Mouse (Mus musculus): Measurements from ENCODE around the gene Ache. TPM values are rescaled to one million over a fixed set of nuclear protein-coding genes. Genes with fewer than 3 reads are reported as not detected.
"Not testable (repeated sequence)": the region's sequence is repeated elsewhere in the genome, so short reads cannot be mapped to it uniquely, and the experiment has no call there.

The Ache gene
- 6.7 and 10.9 TPM in 2 replicates for total RNA-seq (2021)
- long read RNA-seq, transcript Ache-201 (5 exons, 2,186 nt) = major isoform, 8 of 14 reads
- long read RNA-seq, partial matches to known transcripts = 1 of 14 reads
- long read RNA-seq, other reads (novel, unspliced or antisense) = 2 of 14 reads

DNA sequence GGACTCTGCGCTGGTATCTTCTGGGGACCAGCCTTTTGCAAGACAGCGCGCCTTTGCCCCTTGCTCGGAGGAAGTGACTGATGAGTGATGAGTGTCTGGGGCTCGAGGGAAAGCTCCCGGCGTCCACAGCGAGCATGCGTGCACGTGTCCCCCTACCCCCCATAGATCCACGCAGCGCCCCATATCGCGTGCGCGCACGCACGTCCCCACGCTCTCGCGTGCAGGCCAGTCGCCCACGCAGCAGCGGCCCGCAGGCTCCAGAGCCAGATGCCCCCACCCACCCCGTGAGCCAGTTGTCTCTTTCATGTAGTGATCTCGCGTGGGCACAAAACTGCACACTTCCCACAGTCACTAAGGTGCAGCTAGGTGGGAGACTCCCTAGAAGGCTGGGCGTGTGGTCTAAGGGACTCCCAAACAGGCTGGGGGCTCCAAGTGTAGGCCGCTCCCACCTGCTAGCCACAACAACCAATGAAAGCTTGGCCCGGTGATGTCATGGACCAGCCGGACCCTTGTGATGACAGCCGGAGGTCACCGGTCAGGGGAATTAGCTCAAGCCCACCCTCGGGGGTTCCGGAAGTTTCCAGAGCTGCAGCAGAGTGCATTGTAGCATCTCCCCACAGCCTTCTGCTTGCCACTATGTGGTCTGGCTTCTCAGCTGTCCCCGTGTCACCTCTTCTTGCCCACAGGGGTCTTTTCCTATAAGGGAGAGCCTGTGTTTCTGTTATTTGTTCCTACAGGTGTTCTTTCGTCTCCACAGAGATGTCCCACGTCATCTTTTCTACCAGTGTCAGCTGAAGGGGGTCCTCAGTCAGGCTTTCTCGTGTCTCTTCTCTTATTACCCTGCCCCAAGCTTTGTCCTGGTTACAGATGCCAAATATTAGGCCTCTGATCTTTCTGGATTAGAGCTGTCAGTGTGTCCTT lies at the start of gene Ache:
Ache (plus strand) TSS at position 488 of the 921 bp plus-strand sequence.
- DNase-seq = no peak

DNA sequence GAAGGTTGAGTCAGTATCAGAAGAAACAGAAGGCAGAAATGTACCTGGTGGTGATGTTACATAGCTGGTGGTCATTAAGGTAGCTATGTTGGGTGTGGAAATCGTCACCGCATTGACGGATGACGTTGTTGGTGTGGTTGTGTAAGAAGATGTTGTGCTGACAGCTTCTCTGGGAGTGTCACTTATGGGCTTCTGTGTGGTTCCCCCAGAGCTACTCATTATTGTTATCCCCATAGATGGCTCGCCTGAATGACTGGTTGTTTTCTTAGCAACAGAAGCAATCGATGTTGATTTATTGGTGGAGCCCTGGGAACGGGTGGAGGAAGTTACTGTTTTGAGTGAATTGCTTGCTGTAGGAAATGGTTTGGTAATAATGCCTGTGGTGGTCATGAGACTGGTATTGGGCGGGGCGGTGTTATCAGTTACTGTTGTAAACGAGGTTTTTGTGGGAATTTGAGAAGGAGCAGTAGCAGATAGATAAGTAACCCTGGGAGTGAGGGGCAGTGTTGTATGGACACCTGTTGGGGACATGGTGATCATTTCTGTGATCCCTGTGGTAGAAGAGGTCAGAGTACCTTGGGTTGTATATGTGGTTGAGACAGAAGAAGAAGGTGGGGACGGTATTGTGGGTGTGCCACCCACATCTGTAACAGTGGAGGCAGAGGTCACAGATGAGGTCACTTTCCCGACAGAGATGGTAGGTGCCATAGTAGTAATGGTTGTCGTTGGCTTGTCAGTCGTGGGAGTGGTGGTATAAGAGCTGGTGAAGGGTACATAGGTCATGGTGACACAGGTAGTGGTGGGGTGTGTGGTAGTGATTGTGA lies 23.2 kb upstream of the Ache start:
- DNase-seq = no peak

DNA sequence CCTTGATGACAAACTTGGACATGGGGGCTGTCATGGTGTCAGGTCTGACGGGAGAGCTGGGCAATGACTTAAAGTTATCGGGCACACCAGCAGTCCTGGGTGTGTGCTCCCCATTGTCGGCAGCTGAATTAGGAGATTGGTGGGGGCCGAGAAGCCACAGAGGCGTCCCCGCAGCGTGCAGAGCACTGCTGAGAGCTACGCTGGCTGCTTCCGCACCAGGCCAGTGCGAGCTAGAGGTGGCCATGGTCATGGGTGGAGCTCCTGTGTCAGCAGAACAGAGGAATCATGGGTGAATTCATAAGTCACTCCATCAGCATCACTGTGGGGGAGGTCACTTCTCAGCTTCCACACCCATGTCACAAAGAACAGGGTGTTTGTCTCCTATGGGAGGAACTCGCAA lies 22.5 kb upstream of the Ache start:
- DNase-seq = no peak

DNA sequence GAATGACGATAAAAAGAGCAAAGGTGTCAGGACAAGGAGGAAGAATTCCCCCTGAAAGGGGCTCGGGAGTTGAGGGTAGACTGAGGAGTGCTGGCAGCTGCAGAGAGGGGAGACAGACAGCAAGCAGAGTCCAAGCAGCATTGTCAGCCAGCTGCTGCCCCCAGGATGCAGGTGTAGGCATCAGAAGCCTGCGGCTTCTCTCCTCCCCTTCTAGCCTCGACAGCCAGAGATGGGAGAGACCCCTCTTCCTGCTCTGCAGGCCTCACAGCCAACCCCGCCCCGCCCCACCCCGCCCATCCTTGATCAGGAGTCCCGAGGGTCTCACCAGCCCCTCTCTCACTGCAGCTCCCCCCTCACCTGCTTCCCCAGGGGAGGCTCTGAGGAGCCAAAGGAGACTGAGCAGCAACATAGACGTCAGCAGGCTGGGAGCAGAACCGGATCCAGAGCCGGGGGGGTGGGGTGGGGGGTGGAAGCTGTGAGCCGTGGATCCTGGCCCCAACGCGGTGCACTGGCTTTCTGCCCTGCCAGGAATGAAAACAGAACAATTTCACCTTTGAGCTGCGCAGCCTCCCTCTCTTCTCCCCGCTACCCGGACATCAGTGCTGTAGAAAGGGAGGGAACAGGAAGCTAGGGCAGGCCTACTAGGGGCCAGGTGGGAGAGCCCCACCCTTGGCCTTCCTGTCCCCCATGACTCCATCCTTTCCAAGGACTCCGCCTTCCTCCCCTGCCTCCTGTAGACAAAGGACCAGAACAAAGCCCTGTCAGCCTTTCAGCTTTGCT lies 19.0 kb upstream of the Ache start:
- no peak for DNase-seq

DNA sequence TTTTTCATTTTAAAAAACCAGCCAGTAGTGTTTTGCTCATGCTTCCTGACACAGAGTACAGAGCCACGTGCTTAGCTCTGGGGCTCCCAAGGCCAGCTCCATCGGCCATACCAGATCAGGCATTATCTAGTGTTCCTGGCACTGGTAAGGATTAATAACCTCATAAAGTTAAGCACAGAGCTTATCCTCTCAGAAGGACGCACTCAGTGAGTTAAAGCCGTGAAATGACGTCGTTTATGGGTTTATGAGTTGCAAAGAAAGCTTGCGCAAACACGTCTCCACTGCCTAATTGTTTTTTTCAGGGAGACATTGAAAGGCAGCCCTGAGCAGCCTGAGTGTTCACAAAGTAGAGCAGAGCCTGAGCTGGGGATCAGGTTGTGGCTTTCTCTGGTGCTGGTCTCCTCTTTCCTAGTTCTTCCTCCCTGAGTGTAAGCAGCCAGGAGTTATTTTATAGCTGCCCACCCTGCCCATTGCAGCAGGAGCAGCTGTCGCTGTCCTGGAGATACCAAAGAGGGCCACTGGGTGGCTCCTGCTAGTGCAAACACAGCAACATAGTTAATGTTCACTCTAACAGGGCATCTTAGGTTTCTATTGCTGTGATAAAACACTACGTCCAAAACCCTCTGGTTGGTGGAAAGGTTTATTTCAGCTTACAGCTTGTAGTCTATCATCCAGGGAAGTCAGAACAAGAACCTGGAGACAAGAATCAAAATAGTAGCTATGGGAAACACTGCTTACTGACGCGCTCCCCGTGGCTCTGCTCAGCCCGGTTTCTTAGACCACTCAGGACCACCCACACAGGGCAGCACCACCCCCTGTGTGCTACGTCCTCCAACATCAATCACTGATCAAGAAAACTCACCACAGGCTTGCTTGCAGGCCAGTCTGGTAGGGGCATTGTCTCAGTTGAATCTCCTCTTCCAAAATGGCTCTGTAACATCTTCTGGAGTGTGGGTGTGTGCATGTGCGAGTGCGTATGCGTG lies 9.7 kb upstream of the Ache start:
- DNase-seq = no peak

DNA sequence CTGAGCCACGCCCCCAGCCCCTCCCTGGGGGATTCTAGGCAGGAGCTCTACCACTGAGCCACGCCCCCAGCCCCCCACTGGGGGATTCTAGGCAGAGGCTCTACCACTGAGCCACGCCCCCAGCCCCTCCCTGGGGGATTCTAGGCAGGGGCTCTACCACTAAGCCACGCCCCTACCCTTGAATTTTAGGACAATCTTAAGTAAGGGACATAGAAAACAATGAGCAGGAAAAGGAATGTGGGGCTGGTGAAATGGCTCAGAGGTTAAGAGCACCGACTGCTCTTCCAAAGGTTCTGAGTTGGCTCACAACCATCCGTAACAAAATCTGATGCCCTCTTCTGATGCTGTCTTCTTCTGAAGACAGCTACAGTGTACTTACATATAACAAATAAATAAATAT lies 2.9 kb upstream of the Ache start:
- not testable (repeated sequence) for DNase-seq

DNA sequence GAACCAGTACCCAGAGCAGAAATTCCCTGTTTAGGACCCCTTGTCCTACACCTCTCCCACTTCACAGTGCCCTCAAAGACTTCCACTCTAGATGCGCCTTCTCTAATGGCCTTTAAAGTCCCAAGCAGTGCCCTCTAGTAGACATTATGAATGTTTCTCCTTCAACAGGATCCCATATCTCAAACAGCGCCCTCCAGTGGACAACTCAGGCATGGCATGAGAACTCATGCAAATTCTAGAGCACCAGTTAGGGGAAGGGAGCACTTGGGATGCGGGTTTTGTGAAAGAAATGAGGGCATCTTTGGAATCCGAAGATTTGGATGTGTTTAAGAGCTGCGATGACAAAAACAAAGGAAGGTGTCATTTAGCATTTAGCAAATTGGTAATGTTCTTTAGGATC lies 2.3 kb upstream of the Ache start:
- peak; percentile 40 for DNase-seq

DNA sequence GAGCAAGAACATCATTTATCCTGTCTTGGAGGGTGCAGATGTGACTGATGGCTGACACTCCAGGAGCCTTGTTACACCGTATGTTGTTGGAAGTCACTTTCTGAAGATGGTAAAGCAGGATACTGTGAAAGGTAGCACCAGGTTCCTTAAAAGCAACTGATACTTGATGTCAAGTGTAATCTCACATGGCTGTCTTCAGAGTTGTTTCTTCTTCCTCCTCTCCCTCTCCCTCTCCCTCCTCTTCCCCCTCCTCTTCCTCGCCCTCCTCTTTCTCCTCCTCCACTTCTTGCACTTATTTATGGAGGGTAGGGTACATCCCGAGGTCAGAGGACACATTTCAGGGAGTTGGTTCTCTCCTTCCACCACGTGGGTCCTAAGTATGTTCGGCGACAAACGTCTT lies 1.3 kb upstream of the Ache start:
- no peak for DNase-seq

DNA sequence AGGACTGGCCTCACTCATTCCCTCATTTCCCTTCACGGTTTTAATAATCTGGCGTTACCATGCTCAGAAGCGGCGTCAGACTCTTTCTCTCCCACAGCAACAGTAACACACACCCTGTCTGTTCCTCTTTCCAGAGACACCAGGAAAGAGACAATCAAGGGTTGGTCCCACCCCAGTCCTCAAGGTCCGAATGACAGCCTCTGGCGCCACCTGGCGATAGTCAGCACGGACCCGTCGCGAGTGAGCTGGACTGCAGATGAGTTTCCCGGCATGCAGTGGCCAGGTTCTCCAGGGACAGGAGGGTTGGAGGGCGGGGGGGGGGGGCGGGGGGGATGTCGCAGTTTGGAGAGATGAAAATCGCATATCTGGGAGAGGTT lies 676 bp upstream of the Ache start:
- DNase-seq = peak; percentile 87

DNA sequence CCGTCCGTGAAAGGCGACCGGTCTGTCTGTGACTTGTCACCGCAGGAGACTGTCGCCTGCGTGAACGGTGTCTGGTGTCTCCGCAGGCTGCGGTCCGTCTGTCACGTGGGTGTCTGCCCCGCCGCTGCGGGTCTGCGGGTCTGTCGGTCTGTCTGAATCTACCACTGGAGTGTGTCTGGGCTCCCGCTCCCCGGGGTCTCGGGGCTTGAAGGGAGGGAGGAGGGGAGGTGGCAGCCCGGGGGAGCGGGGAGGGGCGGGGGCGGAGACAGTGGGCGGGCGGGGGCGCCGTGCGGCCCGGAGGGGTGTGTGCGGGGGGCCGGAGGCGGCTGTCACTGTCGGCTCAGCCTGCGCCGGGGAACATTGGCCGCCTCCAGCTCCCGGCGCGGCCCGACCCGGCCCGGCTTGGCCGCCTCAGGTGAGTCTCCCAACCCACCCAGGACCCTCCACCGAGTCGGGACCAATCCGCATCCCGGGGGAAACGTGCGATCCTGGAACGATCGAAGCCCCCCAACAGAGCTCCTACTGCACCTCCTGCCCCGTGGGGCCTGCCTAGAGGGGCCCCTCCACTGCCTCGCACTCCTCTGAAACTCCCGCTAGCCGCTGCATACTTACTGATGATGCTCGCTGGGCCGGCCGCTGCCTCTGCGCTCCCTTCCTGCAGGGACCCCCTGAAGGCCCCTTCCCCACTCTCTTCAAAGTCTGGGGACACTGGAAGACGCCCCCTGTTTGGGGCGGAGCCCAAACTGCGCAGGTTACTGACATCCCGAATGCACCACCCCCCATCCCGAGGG lies 829 bp downstream of the Ache start:
- DNase-seq = peak; percentile 4

DNA sequence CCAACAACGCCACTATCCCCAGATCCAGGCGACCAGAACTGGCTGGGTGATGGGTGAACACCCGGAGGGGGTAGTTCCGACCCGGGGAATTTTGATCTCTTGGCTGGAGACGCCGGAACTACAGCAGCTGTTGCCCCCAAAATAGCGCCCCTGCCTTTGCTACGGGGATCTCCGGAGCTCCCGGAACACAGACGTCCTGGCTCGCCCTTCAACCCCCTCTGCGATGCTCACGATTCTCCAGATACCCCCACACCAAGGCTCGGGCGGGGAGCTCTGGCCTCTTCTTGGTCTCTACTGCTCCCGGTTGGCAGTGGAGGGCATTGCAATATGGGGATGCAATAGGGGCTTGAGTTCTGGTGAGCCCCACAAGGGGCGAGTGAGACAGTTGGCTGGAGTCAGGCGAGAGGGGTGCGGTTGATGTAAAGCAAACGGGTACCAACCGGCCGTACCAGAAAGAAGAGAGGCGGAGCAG lies 1.7 kb downstream of the Ache start:
- peak; percentile 9 for DNase-seq

DNA sequence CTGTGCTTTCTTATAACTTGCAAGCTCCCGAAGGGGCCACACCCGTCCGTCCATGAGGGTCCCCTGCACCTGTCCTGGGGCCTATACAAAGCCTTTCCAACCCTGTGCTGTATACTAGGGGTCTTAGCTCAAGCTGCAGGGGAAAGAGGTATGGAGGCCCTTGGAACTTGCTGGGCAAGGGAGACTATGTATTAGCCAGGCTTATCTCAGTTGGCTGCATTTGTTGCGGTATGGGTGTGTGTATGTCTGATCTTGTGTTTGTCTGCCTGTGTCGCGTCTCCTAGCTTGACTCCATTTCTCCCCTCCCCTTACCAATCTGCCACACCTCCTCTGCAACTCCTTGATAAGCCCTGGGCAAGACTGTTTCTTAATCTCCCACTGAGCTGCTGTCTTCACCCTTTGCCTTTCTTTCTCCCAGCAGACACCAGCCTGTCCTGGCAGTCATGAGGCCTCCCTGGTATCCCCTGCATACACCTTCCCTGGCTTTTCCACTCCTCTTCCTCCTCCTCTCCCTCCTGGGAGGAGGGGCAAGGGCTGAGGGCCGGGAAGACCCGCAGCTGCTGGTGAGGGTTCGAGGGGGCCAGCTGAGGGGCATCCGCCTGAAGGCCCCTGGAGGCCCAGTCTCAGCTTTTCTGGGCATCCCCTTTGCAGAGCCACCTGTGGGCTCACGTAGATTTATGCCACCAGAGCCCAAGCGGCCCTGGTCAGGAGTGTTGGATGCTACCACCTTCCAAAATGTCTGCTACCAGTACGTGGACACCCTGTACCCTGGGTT lies 2.5 kb downstream of the Ache start:
- no peak for DNase-seq

DNA sequence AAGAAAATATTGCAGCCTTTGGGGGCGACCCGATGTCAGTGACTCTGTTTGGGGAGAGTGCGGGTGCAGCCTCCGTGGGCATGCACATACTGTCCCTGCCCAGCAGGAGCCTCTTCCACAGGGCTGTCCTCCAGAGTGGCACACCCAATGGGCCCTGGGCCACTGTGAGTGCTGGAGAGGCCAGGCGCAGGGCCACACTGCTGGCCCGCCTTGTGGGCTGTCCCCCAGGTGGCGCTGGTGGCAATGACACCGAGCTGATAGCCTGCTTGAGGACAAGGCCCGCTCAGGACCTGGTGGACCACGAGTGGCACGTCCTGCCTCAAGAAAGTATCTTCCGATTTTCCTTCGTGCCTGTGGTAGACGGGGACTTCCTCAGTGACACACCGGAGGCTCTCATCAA lies 3.4 kb downstream of the Ache start:
- DNase-seq = peak; percentile 73

DNA sequence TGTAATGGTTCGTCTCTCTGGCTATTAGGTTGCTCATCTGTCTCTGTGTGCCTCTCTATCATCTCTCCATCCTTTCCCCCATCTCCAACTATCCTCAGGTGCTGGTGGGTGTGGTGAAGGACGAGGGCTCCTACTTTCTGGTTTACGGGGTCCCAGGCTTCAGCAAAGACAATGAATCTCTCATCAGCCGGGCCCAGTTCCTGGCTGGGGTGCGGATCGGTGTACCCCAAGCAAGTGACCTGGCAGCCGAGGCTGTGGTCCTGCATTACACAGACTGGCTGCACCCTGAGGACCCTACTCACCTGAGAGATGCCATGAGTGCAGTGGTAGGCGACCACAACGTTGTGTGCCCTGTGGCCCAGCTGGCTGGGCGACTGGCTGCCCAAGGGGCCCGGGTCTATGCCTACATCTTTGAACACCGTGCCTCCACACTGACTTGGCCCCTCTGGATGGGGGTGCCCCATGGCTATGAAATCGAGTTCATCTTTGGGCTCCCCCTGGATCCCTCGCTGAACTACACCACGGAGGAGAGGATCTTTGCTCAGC lies 4.1 kb downstream of the Ache start:
- DNase-seq = no peak

DNA sequence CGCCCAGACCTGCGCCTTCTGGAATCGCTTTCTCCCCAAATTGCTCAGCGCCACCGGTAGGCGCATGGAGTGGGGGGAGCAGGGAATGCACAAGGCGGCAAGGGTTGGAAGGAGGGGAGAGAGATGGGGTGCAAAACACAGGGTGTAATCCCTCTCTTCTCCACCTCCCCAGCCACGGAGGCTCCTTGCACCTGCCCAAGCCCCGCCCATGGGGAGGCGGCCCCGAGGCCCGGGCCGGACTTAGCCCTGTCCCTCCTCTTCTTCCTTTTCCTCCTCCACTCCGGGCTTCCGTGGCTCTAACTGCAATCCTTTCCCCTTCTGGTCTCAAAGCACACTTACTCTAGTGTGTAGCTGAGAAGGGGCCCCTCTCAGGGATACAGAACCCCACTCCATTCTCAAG lies 6.0 kb downstream of the Ache start:
- peak; percentile 84 for DNase-seq

DNA sequence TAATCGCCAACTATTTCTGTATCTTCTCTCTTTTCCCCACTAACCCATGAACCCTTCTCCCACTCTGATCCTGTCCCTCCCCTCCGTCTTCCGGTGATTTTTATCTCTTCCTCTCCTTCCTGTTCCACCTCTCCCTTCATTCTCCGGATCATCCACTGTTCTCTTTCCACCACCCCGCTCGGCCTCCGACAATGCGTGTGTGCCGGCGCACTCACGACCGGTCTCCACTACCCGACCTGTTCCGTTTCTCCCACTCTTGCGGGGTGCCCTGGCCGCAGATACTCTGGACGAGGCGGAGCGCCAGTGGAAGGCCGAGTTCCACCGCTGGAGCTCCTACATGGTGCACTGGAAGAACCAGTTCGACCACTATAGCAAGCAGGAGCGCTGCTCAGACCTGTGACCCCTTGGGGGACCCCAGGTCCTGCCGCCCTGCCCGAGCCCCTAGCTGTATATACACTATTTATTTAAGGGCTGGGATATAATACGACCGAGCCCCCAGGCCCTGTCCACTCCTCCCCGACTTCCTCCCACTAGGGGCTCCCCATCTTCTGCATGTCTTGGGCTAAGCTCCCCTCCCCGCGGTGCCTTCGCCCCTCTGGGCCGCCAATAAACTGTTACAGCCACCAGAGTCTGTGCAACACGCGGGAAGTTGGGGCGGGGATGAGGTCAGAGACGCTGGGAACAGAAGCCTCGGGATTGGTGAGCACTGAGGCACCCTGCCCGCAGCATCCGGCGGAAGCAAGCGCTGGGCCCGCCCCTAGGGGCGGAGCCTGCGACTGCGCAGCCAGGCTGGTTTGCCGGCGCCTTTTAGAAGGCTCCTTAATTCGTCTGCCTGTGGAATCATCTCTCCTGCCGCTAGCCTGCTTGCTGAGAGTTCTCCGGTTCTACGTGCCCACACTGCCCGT lies 6.8 kb downstream of the Ache start, which contains the start of gene Ufsp1:
Ufsp1 (plus strand) TSS at position 791 of the 905 bp plus-strand sequence.
- peak; percentile 95 for DNase-seq

DNA sequence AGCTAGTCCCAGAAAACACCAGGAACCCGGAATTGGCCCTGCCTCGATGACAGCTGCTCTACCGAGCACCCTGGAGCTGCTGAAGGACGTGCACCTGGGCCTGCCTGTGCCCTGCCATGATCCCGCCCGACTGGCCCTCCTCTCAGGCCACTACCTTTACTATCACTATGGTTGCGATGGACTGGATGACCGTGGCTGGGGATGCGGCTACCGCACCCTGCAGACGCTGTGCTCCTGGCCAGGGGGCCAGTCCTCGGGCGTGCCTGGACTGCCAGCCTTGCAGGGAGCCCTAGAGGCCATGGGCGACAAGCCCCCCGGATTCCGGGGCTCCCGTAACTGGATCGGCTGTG lies 7.4 kb downstream of the Ache start:
- DNase-seq = no peak

DNA sequence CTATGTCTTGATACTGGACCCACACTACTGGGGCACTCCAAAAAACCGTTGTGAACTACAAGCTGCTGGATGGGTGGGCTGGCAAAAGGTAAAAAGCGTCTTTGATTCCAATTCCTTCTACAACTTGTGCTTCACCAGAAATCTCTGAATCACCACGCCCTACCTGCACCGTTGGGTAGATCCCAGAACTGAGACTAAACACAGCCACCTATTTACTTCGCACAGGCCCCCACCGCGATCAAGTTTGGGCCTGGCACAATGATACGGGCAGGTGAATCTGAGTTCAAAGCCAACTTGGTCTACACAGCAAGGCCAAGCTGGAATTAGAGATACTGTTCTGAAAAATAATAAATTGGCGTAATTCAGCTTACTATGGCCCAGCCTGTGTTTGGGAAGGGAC lies 8.0 kb downstream of the Ache start:
- DNase-seq = no peak
